Mouse (Mus musculus) kidney, postnatal 10 days (tissue): Measurements from ENCODE around the gene Slc4a2.
"Not testable (repeated sequence)": the region's sequence is repeated elsewhere in the genome, so short reads cannot be mapped to it uniquely, and the experiment has no call there.

Experiments used
- DNase-seq: peaks from one replicate; pipeline ENCODE4 v3.0.0; 2021; ENCODE audit warnings: mixed read lengths

Gene Slc4a2

GRCm38 (mm10) chr5:24394165-24394894 lies 29.3 kb upstream of the Slc4a2 start:
- peak; percentile 96 for DNase-seq

- DNase-seq: not testable (repeated sequence)
Measured at GRCm38 (mm10) chr5:24396254-24396653, 27.4 kb upstream of the Slc4a2 start.

- DNase-seq: no peak
Measured at GRCm38 (mm10) chr5:24399686-24400085, 24.0 kb upstream of the Slc4a2 start.

GRCm38 (mm10) chr5:24400362-24400761 lies 23.3 kb upstream of the Slc4a2 start:
- no peak for DNase-seq

- DNase-seq: no peak
Measured at GRCm38 (mm10) chr5:24400911-24401605, 22.6 kb upstream of the Slc4a2 start.

- DNase-seq: no peak
Measured at GRCm38 (mm10) chr5:24401969-24402368, 21.7 kb upstream of the Slc4a2 start.

- DNase-seq: no peak
Measured at GRCm38 (mm10) chr5:24404594-24405360, 18.9 kb upstream of the Slc4a2 start.

- DNase-seq: no peak
Measured at GRCm38 (mm10) chr5:24405389-24405876, 18.2 kb upstream of the Slc4a2 start.

GRCm38 (mm10) chr5:24408651-24409050 lies 15.0 kb upstream of the Slc4a2 start:
- DNase-seq: no peak

- no peak for DNase-seq
Measured at GRCm38 (mm10) chr5:24409466-24409865, 14.2 kb upstream of the Slc4a2 start.

- DNase-seq: no peak
Measured at GRCm38 (mm10) chr5:24412063-24412462, 11.6 kb upstream of the Slc4a2 start.

- DNase-seq: peak; percentile 33
Measured at GRCm38 (mm10) chr5:24413042-24413693, 10.5 kb upstream of the Slc4a2 start, which contains the start of gene Asic3. Asic3 (plus strand) TSS chr5:24413392.

- peak; percentile 31 for DNase-seq
Measured at GRCm38 (mm10) chr5:24413938-24414337, 9.7 kb upstream of the Slc4a2 start.

- peak; percentile 78 for DNase-seq
Measured at GRCm38 (mm10) chr5:24416222-24416736, 7.4 kb upstream of the Slc4a2 start.

- no peak for DNase-seq
Measured at GRCm38 (mm10) chr5:24417587-24417986, 6.0 kb upstream of the Slc4a2 start.

GRCm38 (mm10) chr5:24420381-24420780 lies 3.3 kb upstream of the Slc4a2 start:
- no peak for DNase-seq

GRCm38 (mm10) chr5:24424004-24424781 lies 556 bp downstream of the Slc4a2 start:
- DNase-seq: peak; percentile 43

GRCm38 (mm10) chr5:24424861-24425411 lies 1.3 kb downstream of the Slc4a2 start:
- DNase-seq: peak; percentile 95

- DNase-seq: no peak
Measured at GRCm38 (mm10) chr5:24425421-24426036, 1.9 kb downstream of the Slc4a2 start.

- peak; percentile 42 for DNase-seq
Measured at GRCm38 (mm10) chr5:24426037-24426432, 2.4 kb downstream of the Slc4a2 start.
